Mouse (Mus musculus) MEL (cell line): Measurements from ENCODE around the gene Tas2r119. TPM values are rescaled to one million over a fixed set of nuclear protein-coding genes. Genes with fewer than 3 reads are reported as not detected.

Source experiments
- DNase-seq: peaks from one replicate; pipeline ENCODE4 v3.0.0; 2011; ENCODE audit warnings: low read depth, low spot score
- H3K27ac ChIP-seq: 2 replicates; pipeline ENCODE4 v1.5.1; 2012; ENCODE audit warnings: low read depth, mild to moderate bottlenecking, control low read depth, low read length, moderate library complexity; ENCODE audit not compliant: control insufficient read depth
- H3K27me3 ChIP-seq, 2 experiments: fragments of 150-350 bp in 1 of 2; sonication (generic) in 1 of 2; 2 replicates each; pipeline ENCODE4 v1.6.1; 2012; ENCODE audit warnings: low read length in 2 of 2, mild to moderate bottlenecking in 2 of 2, improper control_type of control experiment in 1 of 2, moderate library complexity in 1 of 2; ENCODE audit not compliant: insufficient read depth in 2 of 2, control insufficient read depth in 1 of 2
- H3K36me3 ChIP-seq, 2 experiments: 2 replicates each; pipeline ENCODE4 v1.6.1; 2012 to 2014; ENCODE audit warnings: low read length in 2 of 2, improper control_type of control experiment in 1 of 2, inconsistent platforms in 1 of 2, mild to moderate bottlenecking in 1 of 2; ENCODE audit not compliant: insufficient read depth in 2 of 2, control insufficient read depth in 1 of 2
- H3K4me1 ChIP-seq, 2 experiments: fragments of 150-350 bp in 1 of 2; sonication (generic) in 1 of 2; 2 replicates each; pipeline ENCODE4 v1.6.1; 2012; ENCODE audit warnings: low read length in 2 of 2, improper control_type of control experiment in 1 of 2, mild to moderate bottlenecking in 1 of 2; ENCODE audit not compliant: insufficient read depth in 2 of 2, control insufficient read depth in 1 of 2
- H3K4me3 ChIP-seq, 2 experiments: fragments of 150-350 bp in 1 of 2; sonication (generic) in 1 of 2; 2 replicates each; pipeline ENCODE4 v1.5.1; 2012; ENCODE audit warnings: low read depth in 2 of 2, low read length in 2 of 2, mild to moderate bottlenecking in 2 of 2, moderate library complexity in 2 of 2, control low read depth in 1 of 2, improper control_type of control experiment in 1 of 2; ENCODE audit not compliant: control insufficient read depth in 1 of 2, insufficient read depth in 1 of 2
- H3K79me2 ChIP-seq: 2 replicates; pipeline ENCODE4 v1.6.1; 2012; ENCODE audit warnings: mild to moderate bottlenecking, low read length, moderate library complexity; ENCODE audit not compliant: control insufficient read depth, poor library complexity, insufficient read depth
- H3K9ac ChIP-seq: 2 replicates; pipeline ENCODE4 v1.6.1; 2012; ENCODE audit warnings: low read depth, mild to moderate bottlenecking, control low read depth, low read length, moderate library complexity; ENCODE audit not compliant: control insufficient read depth, poor library complexity, severe bottlenecking
- H3K9me3 ChIP-seq: fragments of 150-350 bp; sonication (generic); replicated peaks from 2 replicates; pipeline ENCODE4 v1.6.1; 2012; ENCODE audit warnings: mild to moderate bottlenecking, low read length, improper control_type of control experiment, moderate library complexity; ENCODE audit not compliant: insufficient read depth
- BHLHE40 ChIP-seq: IDR thresholded peaks from 2 replicates; pipeline ENCODE4 v1.6.1; 2012; ENCODE audit warnings: low read depth, mild to moderate bottlenecking, inconsistent platforms, low read length, improper control_type of control experiment, borderline replicate concordance
- ELF1 ChIP-seq: IDR thresholded peaks from 2 replicates; pipeline ENCODE4 v1.6.1; 2014; ENCODE audit warnings: low read depth, mild to moderate bottlenecking, inconsistent platforms, low read length, improper control_type of control experiment, moderate library complexity
- EP300 ChIP-seq, 2 experiments: IDR thresholded peaks; 2 replicates each; pipeline ENCODE4 v1.6.1; 2011; ENCODE audit warnings: improper control_type of control experiment in 2 of 2, low read length in 2 of 2, low read depth in 1 of 2, mild to moderate bottlenecking in 1 of 2
- ETS1 ChIP-seq: IDR thresholded peaks from 2 replicates; pipeline ENCODE4 v1.6.1; 2012; ENCODE audit warnings: low read depth, mild to moderate bottlenecking, inconsistent platforms, low read length, improper control_type of control experiment, moderate library complexity
- GABPA ChIP-seq: IDR thresholded peaks from 2 replicates; pipeline ENCODE4 v1.6.1; 2012; ENCODE audit warnings: low read depth, mild to moderate bottlenecking, inconsistent platforms, low read length, improper control_type of control experiment, moderate library complexity
- HCFC1 ChIP-seq: IDR thresholded peaks from 2 replicates; pipeline ENCODE4 v1.6.1; 2012; ENCODE audit warnings: low read depth, mild to moderate bottlenecking, inconsistent platforms, low read length, improper control_type of control experiment, moderate library complexity
- JUND ChIP-seq: IDR thresholded peaks from 2 replicates; pipeline ENCODE4 v1.6.1; 2011; ENCODE audit warnings: low read depth, mild to moderate bottlenecking, improper control_type of control experiment, low read length
- MAFK ChIP-seq: IDR thresholded peaks from 2 replicates; pipeline ENCODE4 v1.6.1; 2011; ENCODE audit warnings: low read depth, mild to moderate bottlenecking, low read length, improper control_type of control experiment, borderline replicate concordance
- MXI1 ChIP-seq: IDR thresholded peaks from 2 replicates; pipeline ENCODE4 v1.6.1; 2011; ENCODE audit warnings: mild to moderate bottlenecking, low read depth, low read length, improper control_type of control experiment
- MYB ChIP-seq: IDR thresholded peaks from 2 replicates; pipeline ENCODE4 v1.6.1; 2011; ENCODE audit warnings: mild to moderate bottlenecking, low read depth, low read length, improper control_type of control experiment
- POLR2A ChIP-seq, 2 experiments: IDR thresholded peaks; 2 replicates each; pipeline ENCODE4 v1.6.1; 2011 to 2012; ENCODE audit warnings: low read length in 2 of 2, mild to moderate bottlenecking in 2 of 2, control low read depth in 1 of 2, improper control_type of control experiment in 1 of 2, low read depth in 1 of 2, moderate library complexity in 1 of 2; ENCODE audit not compliant: control insufficient read depth in 1 of 2, insufficient read depth in 1 of 2, poor library complexity in 1 of 2
- SIN3A ChIP-seq: IDR thresholded peaks from 2 replicates; pipeline ENCODE4 v1.6.1; 2012; ENCODE audit warnings: low read length, improper control_type of control experiment, inconsistent platforms
- SMC3 ChIP-seq: IDR thresholded peaks from 2 replicates; pipeline ENCODE4 v1.6.1; 2011; ENCODE audit warnings: low read depth, low read length, improper control_type of control experiment
- TAL1 ChIP-seq: IDR thresholded peaks from 2 replicates; pipeline ENCODE4 v1.6.1; 2012; ENCODE audit warnings: mild to moderate bottlenecking, inconsistent platforms, low read length, moderate library complexity, mixed read lengths
- TCF12 ChIP-seq: IDR thresholded peaks from 2 replicates; pipeline ENCODE4 v1.6.1; 2014; ENCODE audit warnings: low read depth, mild to moderate bottlenecking, inconsistent platforms, low read length, improper control_type of control experiment, moderate library complexity
- UBTF ChIP-seq: IDR thresholded peaks from 2 replicates; pipeline ENCODE4 v1.6.1; 2012; ENCODE audit warnings: low read depth, mild to moderate bottlenecking, inconsistent platforms, low read length, improper control_type of control experiment, moderate library complexity, borderline replicate concordance; ENCODE audit not compliant: insufficient read depth
- USF1 ChIP-seq: IDR thresholded peaks from 2 replicates; pipeline ENCODE4 v1.6.1; 2014; ENCODE audit warnings: low read depth, mild to moderate bottlenecking, inconsistent platforms, low read length, improper control_type of control experiment, moderate library complexity
- ZMIZ1 ChIP-seq: IDR thresholded peaks from 2 replicates; pipeline ENCODE4 v1.6.1; 2012; ENCODE audit warnings: low read depth, mild to moderate bottlenecking, inconsistent platforms, low read length, improper control_type of control experiment, moderate library complexity
- polyA plus RNA-seq, 2 experiments: library from polyadenylated mRNA; stranded (reverse) in 1 of 2; unstranded in 1 of 2; fragments of >175 nt in 1 of 2; fragments of >200 nt in 1 of 2; gene quantifications; 2 replicates each; pipeline versions ENCODE4 v1.2.1 to v1.2.4; 2012; ENCODE audit warnings: low replicate concordance in 2 of 2, low read depth in 1 of 2; ENCODE audit not compliant: insufficient read length in 2 of 2, insufficient read depth in 1 of 2, missing spikeins in 1 of 2
- total RNA-seq: library from RNA; depleted of rRNA; stranded (reverse); fragments of 300-350 nt; gene quantifications from 2 replicates; pipeline ENCODE4 v1.2.3, GENCODE M21; 2012

Tas2r119 gene
- total and polyA plus RNA-seq, 3 experiments: not detected

GRCm38 (mm10) chr15:32192948-32193347, 15.9 kb downstream of the Tas2r119 start:
- H3K36me3 ChIP-seq: no peaks in the 10 kb centered on the region
- no peaks in the 10 kb centered on the region for H3K27me3 ChIP-seq
- no peaks in the 10 kb centered on the region for H3K9me3 ChIP-seq
- H3K4me1 ChIP-seq: no peaks in the 10 kb centered on the region
- no peak for TF ChIP-seq ZMIZ1
- TF ChIP-seq MAFK: no peak
- TF ChIP-seq TCF12: no peak
- TF ChIP-seq MYB: no peak
- no peak for TF ChIP-seq SMC3
- TF ChIP-seq SIN3A: no peak
- no peak for TF ChIP-seq ETS1
- no peak overlapping the region for H3K9ac ChIP-seq
- H3K27ac ChIP-seq: no peak overlapping the region
- DNase-seq: no peak
- no peak overlapping the region for H3K4me3 ChIP-seq
- no peaks in the 10 kb centered on the region for H3K79me2 ChIP-seq

- H3K4me3 ChIP-seq: no peak overlapping the region
- no peaks in the 10 kb centered on the region for H3K4me1 ChIP-seq
- H3K27me3 ChIP-seq: no peaks in the 10 kb centered on the region
- no peak overlapping the region for H3K27ac ChIP-seq
- no peaks in the 10 kb centered on the region for H3K9me3 ChIP-seq
- H3K79me2 ChIP-seq: no peaks in the 10 kb centered on the region
- DNase-seq: no peak
- no peak overlapping the region for H3K9ac ChIP-seq
- no peaks in the 10 kb centered on the region for H3K36me3 ChIP-seq
- TF ChIP-seq USF1 (no peak), JUND (no peak), MXI1 (no peak), ETS1 (no peak), MAFK (no peak), BHLHE40 (no peak), UBTF (no peak), SMC3 (no peak), HCFC1 (no peak), POLR2A (IDR thresholded peaks at IDR 0.05; ENCODE audit: control insufficient read depth in 1 of 2, insufficient read depth in 1 of 2, low read depth in 1 of 2, low read length in 2 of 2, poor library complexity in 1 of 2) (no peak), GABPA (no peak), EP300 (IDR thresholded peaks at IDR 0.05; ENCODE audit: low read depth in 1 of 2, low read length in 2 of 2) (no peak), ELF1 (no peak), TAL1 (no peak)
These were observed 21.0 kb downstream of the Tas2r119 start for GRCm38 (mm10) chr15:32198076-32198475.
